ENCODE assay signal across 8 mouse cellular contexts in the genomic region with DNA sequence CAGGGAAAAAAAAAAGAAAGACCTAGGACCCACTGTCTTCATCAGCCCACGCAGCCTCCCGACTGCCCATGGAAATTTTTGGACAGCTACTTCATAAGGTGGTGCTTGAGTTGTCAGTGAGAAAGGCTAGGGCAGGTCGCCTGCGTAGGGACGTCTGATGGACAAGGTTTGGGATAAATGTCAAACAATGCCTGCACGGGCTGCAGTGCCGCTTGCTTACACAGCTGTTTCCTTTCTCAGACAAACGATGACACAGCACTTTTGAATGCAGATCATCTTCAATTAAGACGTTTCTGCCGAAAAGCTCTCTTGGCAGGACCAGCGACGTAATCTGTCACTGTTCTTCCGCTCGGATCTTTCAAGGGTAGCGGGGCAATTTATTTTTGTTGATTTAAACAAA.
DNase-seq lines count a peak whose midpoint lies in the region; ATAC-seq and TF ChIP-seq lines count a peak whose summit lies in the region.

No protein-coding gene starts in this region.

- H3K9me3 ChIP-seq in embryonic facial prominence, embryonic 12.5 days = no peaks in the 10 kb centered on the region
- no peaks in the 10 kb centered on the region for H3K9me3 ChIP-seq in hindbrain, embryonic 12.5 days (replicated peaks)
- H3K9me3 ChIP-seq in liver, embryonic 11.5 days (ENCODE audit: control insufficient read depth, low read length) = no peaks in the 10 kb centered on the region

- no peaks in the 10 kb centered on the region for H3K27me3 ChIP-seq in embryonic facial prominence, embryonic 12.5 days
- H3K27me3 ChIP-seq in hindbrain, embryonic 12.5 days = no peaks in the 10 kb centered on the region; the same call in 1 of the 2 replicates
- no peaks in the 10 kb centered on the region for H3K27me3 ChIP-seq in liver, embryonic 11.5 days (replicated peaks; ENCODE audit: control insufficient read depth, insufficient read depth, low read length)
- H3K27me3 ChIP-seq in myocyte (ENCODE audit: control insufficient read depth, insufficient read depth, insufficient read length) = no peaks in the 10 kb centered on the region

- peak overlapping the region; percentile 28 for H3K4me2 ChIP-seq in embryonic facial prominence, embryonic 12.5 days (replicated peaks)
- H3K4me2 ChIP-seq in hindbrain, embryonic 12.5 days (replicated peaks) = peak overlapping the region; percentile 30
- peak overlapping the region; percentile 54 for H3K4me2 ChIP-seq in liver, embryonic 11.5 days
- peak overlapping the region; percentile 75 for H3K4me2 ChIP-seq in myocyte (ENCODE audit: low read depth)

- peaks cover 36% of the 10 kb centered on the region for H3K4me1 ChIP-seq in embryonic facial prominence, embryonic 12.5 days
- H3K4me1 ChIP-seq in hindbrain, embryonic 12.5 days = peaks cover 48% of the 10 kb centered on the region
- peaks cover 22% of the 10 kb centered on the region for H3K4me1 ChIP-seq in liver, embryonic 11.5 days (replicated peaks; ENCODE audit: control insufficient read depth, insufficient read depth, low read length)

- H3ac ChIP-seq in myocyte (ENCODE audit: control insufficient read depth, insufficient read length) = no peak overlapping the region

- H3K27ac ChIP-seq in gastrocnemius, adult 2 months = no peak overlapping the region
- H3K27ac ChIP-seq in embryonic facial prominence, embryonic 12.5 days = no peak overlapping the region
- H3K27ac ChIP-seq in hindbrain, embryonic 12.5 days = peak overlapping the region; percentile 64
- H3K27ac ChIP-seq in liver, embryonic 11.5 days (ENCODE audit: low read depth, low read length) = no peak overlapping the region

- H3K79me2 ChIP-seq in myocyte (ENCODE audit: control insufficient read depth, insufficient read depth) = no peaks in the 10 kb centered on the region

- TF ChIP-seq CTCF in gastrocnemius, adult 2 months (IDR thresholded peaks at IDR 0.05) = no peak

- 15% methylated on average over 15 of the region's 15 CpGs for WGBS in embryonic facial prominence, embryonic 12.5 days
- WGBS in hindbrain, embryonic 12.5 days = 12% methylated on average over 15 of the region's 15 CpGs
- 22% methylated on average over 15 of the region's 15 CpGs for WGBS in liver, embryonic 11.5 days

- intact Hi-C loops in gastrocnemius, adult 2 months (cut with DNase I) = no loop called here

- no peak overlapping the region for H3K9ac ChIP-seq in embryonic facial prominence, embryonic 12.5 days
- H3K9ac ChIP-seq in hindbrain, embryonic 12.5 days = no peak overlapping the region
- no peak overlapping the region for H3K9ac ChIP-seq in liver, embryonic 11.5 days (ENCODE audit: low read depth, low read length)

- peak overlapping the region; percentile 54 for H3K4me3 ChIP-seq in gastrocnemius, adult 2 months
- H3K4me3 ChIP-seq in embryonic facial prominence, embryonic 12.5 days = no peak overlapping the region
- H3K4me3 ChIP-seq in hindbrain, embryonic 12.5 days = no peak overlapping the region
- no peak overlapping the region for H3K4me3 ChIP-seq in liver, embryonic 11.5 days (ENCODE audit: low read depth, low read length)
- no peak overlapping the region for H3K4me3 ChIP-seq in myocyte

- TF ChIP-seq POLR2A in myocyte (IDR thresholded peaks at IDR 0.05; ENCODE audit: insufficient read length, low read depth) = no peak

- no peaks in the 10 kb centered on the region for H3K36me3 ChIP-seq in embryonic facial prominence, embryonic 12.5 days
- H3K36me3 ChIP-seq in hindbrain, embryonic 12.5 days = no peaks in the 10 kb centered on the region
- H3K36me3 ChIP-seq in liver, embryonic 11.5 days (ENCODE audit: control insufficient read depth, insufficient read depth, low read length) = no peaks in the 10 kb centered on the region
- no peaks in the 10 kb centered on the region for H3K36me3 ChIP-seq in myocyte (ENCODE audit: control insufficient read depth, insufficient read depth)

- DNase-seq in gastrocnemius, adult 2 months = no peak
- no peak for DNase-seq in gastrocnemius, postnatal 25 days
- peak; percentile 50 for DNase-seq in liver, embryonic 11.5 days (ENCODE audit: low spot score)
- DNase-seq in urinary bladder, postnatal 25 days (ENCODE audit: low spot score) = no peak
- DNase-seq in urinary bladder, adult 2 months (ENCODE audit: low spot score) = no peak

- no peak for ATAC-seq in embryonic facial prominence, embryonic 12.5 days (ENCODE audit: insufficient number of reproducible peaks, insufficient read depth, low FRiP score, low TSS enrichment)
- ATAC-seq in hindbrain, embryonic 12.5 days (ENCODE audit: low FRiP score) = peak; percentile 26; the same call in 1 of the 2 replicates
- ATAC-seq in liver, embryonic 11.5 days (replicated peaks; ENCODE audit: low FRiP score) = 0 out of 2 replicates have a peak, but pooled peaks have one; percentile 16

TF ChIP-seq in myocyte, 11 proteins besides CTCF, POLR2A, EP300 and RAD21:
- TF ChIP-seq POLR2AphosphoS2 (IDR thresholded peaks at IDR 0.05; ENCODE audit: insufficient read length, low read depth) (no peak), CEBPB (IDR thresholded peaks at IDR 0.05; ENCODE audit: insufficient read depth, poor library complexity, severe bottlenecking) (no peak), TCF3 (IDR thresholded peaks at IDR 0.05; ENCODE audit: insufficient read length, low read depth) (no peak), REST (IDR thresholded peaks at IDR 0.05; ENCODE audit: insufficient read depth, insufficient read length) (no peak), TCF12 (IDR thresholded peaks at IDR 0.05; ENCODE audit: insufficient read depth, poor library complexity, severe bottlenecking) (no peak), MYOD1 (IDR thresholded peaks at IDR 0.05; ENCODE audit: control insufficient read depth in 1 of 3, insufficient read length in 2 of 3, low read depth in 2 of 3) (peak in 2 of 3 experiments; percentile 62 to 88), SRF (IDR thresholded peaks at IDR 0.05; ENCODE audit: control insufficient read depth, insufficient read length, low read depth) (no peak), USF1 (IDR thresholded peaks at IDR 0.05; ENCODE audit: low read depth) (no peak), MYOG (IDR thresholded peaks at IDR 0.05; ENCODE audit: control insufficient read depth in 1 of 3, insufficient read depth in 1 of 3, insufficient read length in 2 of 3, low read depth in 2 of 3) (peak in 1 of 3 experiments; percentile 52)
